Mouse (Mus musculus) myocyte (in vitro differentiated cells): ENCODE measurements around the gene Selp. TPM values are rescaled to one million over a fixed set of nuclear protein-coding genes. Genes with fewer than 3 reads are reported as not detected.

Experiments used
- H3K27me3 ChIP-seq: one replicate; pipeline ENCODE4 v1.6.1; 2011; ENCODE audit not compliant: control insufficient read depth, insufficient read depth, insufficient read length
- H3K36me3 ChIP-seq: one replicate; pipeline ENCODE4 v1.6.1; 2011; ENCODE audit not compliant: control insufficient read depth, insufficient read depth
- H3K4me2 ChIP-seq: one replicate; pipeline ENCODE4 v1.6.1; 2011; ENCODE audit warnings: low read depth, control low read depth
- H3K4me3 ChIP-seq: one replicate; pipeline ENCODE4 v1.5.1; 2011; ENCODE audit warnings: mild to moderate bottlenecking, control low read depth, moderate library complexity
- H3K79me2 ChIP-seq: one replicate; pipeline ENCODE4 v1.6.1; 2011; ENCODE audit not compliant: control insufficient read depth, insufficient read depth
- H3ac ChIP-seq: one replicate; pipeline ENCODE4 v1.6.1; 2011; ENCODE audit not compliant: control insufficient read depth, insufficient read length
- CEBPB ChIP-seq: IDR thresholded peaks from 2 replicates; pipeline ENCODE4 v1.6.1; 2011; ENCODE audit warnings: mild to moderate bottlenecking, moderate library complexity; ENCODE audit not compliant: poor library complexity, insufficient read depth, severe bottlenecking
- E2F4 ChIP-seq: IDR thresholded peaks from one replicate; pipeline ENCODE4 v1.6.1; 2011; ENCODE audit warnings: mild to moderate bottlenecking, control low read depth, moderate library complexity; ENCODE audit not compliant: insufficient read depth
- MAX ChIP-seq: IDR thresholded peaks from one replicate; pipeline ENCODE4 v1.6.1; 2011; ENCODE audit warnings: low read depth, mild to moderate bottlenecking, control low read depth
- MYOD1 ChIP-seq, 3 experiments: IDR thresholded peaks; one replicate each; pipeline ENCODE4 v1.6.1; 2011; ENCODE audit warnings: control low read depth in 2 of 3, low read depth in 2 of 3, mild to moderate bottlenecking in 2 of 3, moderate library complexity in 1 of 3; ENCODE audit not compliant: insufficient read length in 2 of 3, control insufficient read depth in 1 of 3
- MYOG ChIP-seq, 3 experiments: IDR thresholded peaks; one replicate each; pipeline ENCODE4 v1.6.1; 2011; ENCODE audit warnings: control low read depth in 2 of 3, low read depth in 2 of 3, mild to moderate bottlenecking in 2 of 3; ENCODE audit not compliant: insufficient read length in 2 of 3, control insufficient read depth in 1 of 3, insufficient read depth in 1 of 3
- POLR2A ChIP-seq: IDR thresholded peaks from one replicate; pipeline ENCODE4 v1.6.1; 2011; ENCODE audit warnings: low read depth, mild to moderate bottlenecking, control low read depth, moderate library complexity; ENCODE audit not compliant: insufficient read length
- POLR2AphosphoS2 ChIP-seq: IDR thresholded peaks from one replicate; pipeline ENCODE4 v1.6.1; 2011; ENCODE audit warnings: low read depth, control low read depth; ENCODE audit not compliant: insufficient read length
- REST ChIP-seq: IDR thresholded peaks from one replicate; pipeline ENCODE4 v1.6.1; 2011; ENCODE audit warnings: mild to moderate bottlenecking, control low read depth, moderate library complexity; ENCODE audit not compliant: insufficient read depth, insufficient read length
- SRF ChIP-seq: IDR thresholded peaks from one replicate; pipeline ENCODE4 v1.6.1; 2011; ENCODE audit warnings: low read depth; ENCODE audit not compliant: control insufficient read depth, insufficient read length
- TCF12 ChIP-seq: IDR thresholded peaks from one replicate; pipeline ENCODE4 v1.6.1; 2011; ENCODE audit warnings: mild to moderate bottlenecking, control low read depth; ENCODE audit not compliant: poor library complexity, insufficient read depth, severe bottlenecking
- TCF3 ChIP-seq: IDR thresholded peaks from one replicate; pipeline ENCODE4 v1.6.1; 2011; ENCODE audit warnings: low read depth, control low read depth; ENCODE audit not compliant: insufficient read length
- USF1 ChIP-seq: IDR thresholded peaks from one replicate; pipeline ENCODE4 v1.6.1; 2011; ENCODE audit warnings: low read depth, mild to moderate bottlenecking, control low read depth, moderate library complexity
- polyA plus RNA-seq: library from polyadenylated mRNA; unstranded; fragments of >200 nt; fragmentation: generic; extraction: Trizol; gene quantifications from one replicate; pipeline ENCODE4 v1.2.1, GENCODE M21; 2012; ENCODE audit warnings: missing spikeins

Selp gene
- polyA plus RNA-seq: 0.14 TPM

GRCm38 (mm10) chr1:164114947-164115493 is at the start of gene Selp:
Selp (plus strand) TSS chr1:164115264.
- H3K79me2 ChIP-seq: no peaks in the 10 kb centered on the region
- H3ac ChIP-seq: no peak within 1 kb of the TSS
- H3K4me2 ChIP-seq: peak within 1 kb of the TSS; percentile 45
- H3K27me3 ChIP-seq: no peaks in the 10 kb centered on the region
- H3K36me3 ChIP-seq: no peaks in the 10 kb centered on the region
- TF ChIP-seq E2F4: no peak
- TF ChIP-seq REST: no peak
- no peak for TF ChIP-seq USF1
- TF ChIP-seq MYOG (IDR thresholded peaks at IDR 0.05; ENCODE audit: control insufficient read depth in 1 of 3, insufficient read depth in 1 of 3, insufficient read length in 2 of 3, low read depth in 2 of 3): no peak
- no peak for TF ChIP-seq MAX
- no peak for TF ChIP-seq POLR2AphosphoS2
- TF ChIP-seq TCF3: no peak
- TF ChIP-seq CEBPB: no peak
- TF ChIP-seq TCF12: no peak
- no peak for TF ChIP-seq POLR2A
- TF ChIP-seq SRF: no peak
- TF ChIP-seq MYOD1 (IDR thresholded peaks at IDR 0.05; ENCODE audit: control insufficient read depth in 1 of 3, insufficient read length in 2 of 3, low read depth in 2 of 3): no peak
- no peak within 1 kb of the TSS for H3K4me3 ChIP-seq

GRCm38 (mm10) chr1:164069261-164069660 is 45.8 kb upstream of the Selp start:
- no peaks in the 10 kb centered on the region for H3K27me3 ChIP-seq
- H3K36me3 ChIP-seq: no peaks in the 10 kb centered on the region
- H3K79me2 ChIP-seq: no peaks in the 10 kb centered on the region
- H3ac ChIP-seq: no peak overlapping the region
- no peak overlapping the region for H3K4me2 ChIP-seq
- no peak for TF ChIP-seq MYOD1 (IDR thresholded peaks at IDR 0.05; ENCODE audit: control insufficient read depth in 1 of 3, insufficient read length in 2 of 3, low read depth in 2 of 3)
- TF ChIP-seq REST: no peak
- TF ChIP-seq POLR2A: no peak
- TF ChIP-seq SRF: no peak
- TF ChIP-seq TCF3: no peak
- no peak for TF ChIP-seq USF1
- no peak for TF ChIP-seq E2F4
- TF ChIP-seq POLR2AphosphoS2: no peak
- no peak for TF ChIP-seq CEBPB
- TF ChIP-seq MYOG (IDR thresholded peaks at IDR 0.05; ENCODE audit: control insufficient read depth in 1 of 3, insufficient read depth in 1 of 3, insufficient read length in 2 of 3, low read depth in 2 of 3): no peak
- H3K4me3 ChIP-seq: no peak overlapping the region

GRCm38 (mm10) chr1:164070461-164070860 is 44.6 kb upstream of the Selp start:
- no peak overlapping the region for H3ac ChIP-seq
- H3K79me2 ChIP-seq: no peaks in the 10 kb centered on the region
- no peaks in the 10 kb centered on the region for H3K36me3 ChIP-seq
- no peak overlapping the region for H3K4me3 ChIP-seq
- H3K4me2 ChIP-seq: no peak overlapping the region
- TF ChIP-seq POLR2AphosphoS2 (no peak), CEBPB (no peak), E2F4 (no peak), MYOD1 (IDR thresholded peaks at IDR 0.05; ENCODE audit: control insufficient read depth in 1 of 3, insufficient read length in 2 of 3, low read depth in 2 of 3) (no peak), MYOG (IDR thresholded peaks at IDR 0.05; ENCODE audit: control insufficient read depth in 1 of 3, insufficient read depth in 1 of 3, insufficient read length in 2 of 3, low read depth in 2 of 3) (no peak), USF1 (no peak), TCF12 (no peak), REST (no peak), MAX (no peak), SRF (no peak), POLR2A (no peak), TCF3 (no peak)
- no peaks in the 10 kb centered on the region for H3K27me3 ChIP-seq

DNA sequence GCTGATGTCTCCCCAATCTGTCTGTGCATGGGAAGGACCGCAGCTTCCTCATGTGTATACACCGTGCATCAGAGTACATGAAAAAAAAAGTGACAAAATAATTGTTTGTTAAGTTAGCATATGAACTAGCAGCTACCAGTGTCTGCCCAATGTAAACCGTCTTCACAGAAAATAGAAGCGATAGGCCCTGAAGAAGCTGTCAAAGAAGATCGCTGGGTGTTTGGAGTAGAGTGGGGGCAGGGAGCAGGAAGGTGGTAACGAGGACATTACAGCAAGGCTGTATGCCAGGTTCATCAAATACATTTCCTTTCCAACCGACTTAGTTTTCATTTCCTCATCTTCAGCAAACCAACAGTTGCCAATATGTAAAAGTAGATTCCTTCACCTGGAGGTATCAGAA is 44.0 kb upstream of the Selp start:
- no peaks in the 10 kb centered on the region for H3K27me3 ChIP-seq

More for the DNA sequence above, 44.0 kb upstream of the Selp start:
- TF ChIP-seq USF1 (no peak), POLR2A (no peak), TCF3 (no peak), SRF (no peak), POLR2AphosphoS2 (no peak), MYOD1 (IDR thresholded peaks at IDR 0.05; ENCODE audit: control insufficient read depth in 1 of 3, insufficient read length in 2 of 3, low read depth in 2 of 3) (no peak), REST (no peak), CEBPB (no peak), MYOG (IDR thresholded peaks at IDR 0.05; ENCODE audit: control insufficient read depth in 1 of 3, insufficient read depth in 1 of 3, insufficient read length in 2 of 3, low read depth in 2 of 3) (no peak), MAX (no peak), TCF12 (no peak)
- H3ac ChIP-seq: no peak overlapping the region
- H3K4me3 ChIP-seq: no peak overlapping the region
- no peaks in the 10 kb centered on the region for H3K36me3 ChIP-seq
- H3K4me2 ChIP-seq: no peak overlapping the region
- no peaks in the 10 kb centered on the region for H3K79me2 ChIP-seq
